Mouse (Mus musculus): ENCODE measurements at regions not wholly inside any gene's neighbourhood (a gene's known extent, or its start where the extent isn't known, plus 50 kb on each side); places are given as distances from the start of the nearest gene placed in this dataset.

- no peak for DNase-seq
Observed at GRCm38 (mm10) chr4:125439856-125440255, 50.6 kb upstream of the Grik3 start.

- no peak for DNase-seq
Observed at GRCm38 (mm10) chr4:125437161-125437822, 53.2 kb upstream of the Grik3 start.

- no peak for DNase-seq
Observed at GRCm38 (mm10) chr4:125433511-125433910, 57.0 kb upstream of the Grik3 start.

- DNase-seq = no peak
Observed at GRCm38 (mm10) chr4:125431648-125432047, 58.9 kb upstream of the Grik3 start.

- DNase-seq = no peak
Observed at GRCm38 (mm10) chr4:125430845-125431244, 59.7 kb upstream of the Grik3 start.

GRCm38 (mm10) chr4:125428736-125429135, 61.8 kb upstream of the Grik3 start:
- DNase-seq = no peak

GRCm38 (mm10) chr4:125420561-125421241, 69.8 kb upstream of the Grik3 start:
- DNase-seq = no peak

GRCm38 (mm10) chr4:125419491-125420255, 70.8 kb upstream of the Grik3 start:
- DNase-seq = no peak

GRCm38 (mm10) chr4:125415308-125415707, 75.2 kb upstream of the Grik3 start:
- no peak for DNase-seq

GRCm38 (mm10) chr4:125413833-125414719, 76.4 kb upstream of the Grik3 start:
- DNase-seq = no peak

- no peak for DNase-seq
Observed at GRCm38 (mm10) chr4:125410736-125411441, 79.6 kb upstream of the Grik3 start.

- DNase-seq = no peak
Observed at GRCm38 (mm10) chr4:125399376-125400112, 91.0 kb upstream of the Grik3 start.

GRCm38 (mm10) chr4:125397007-125397461, 93.5 kb upstream of the Grik3 start:
- DNase-seq = peak in 1 of 2 experiments; percentile 46

GRCm38 (mm10) chr4:125391269-125391668, 99.2 kb upstream of the Grik3 start:
- DNase-seq = no peak

GRCm38 (mm10) chr4:125385811-125386210, 104.7 kb upstream of the Grik3 start:
- no peak for DNase-seq

- no peak for DNase-seq
Observed at GRCm38 (mm10) chr4:125364011-125364410, 126.5 kb upstream of the Grik3 start.

- DNase-seq = no peak
Observed at GRCm38 (mm10) chr4:125361611-125362520, 128.6 kb upstream of the Grik3 start.

GRCm38 (mm10) chr4:125358356-125358755, 132.1 kb upstream of the Grik3 start:
- no peak for DNase-seq

- peak; percentile 69 to 81 for DNase-seq
Observed at GRCm38 (mm10) chr4:125356441-125356840, 134.1 kb upstream of the Grik3 start.

GRCm38 (mm10) chr4:125354742-125355141, 135.8 kb upstream of the Grik3 start:
- no peak for DNase-seq

All from layer of hippocampus, postnatal 36 days (tissue).